Mouse (Mus musculus) neural tube, embryonic 11.5 days (tissue): ENCODE measurements around the gene Dhx40. TPM values are rescaled to one million over a fixed set of nuclear protein-coding genes. Genes with fewer than 3 reads are reported as not detected.

Source experiments
- ATAC-seq: fragments of 200-750 bp; cut with Nextera tagmentation; 2 replicates; pipeline ENCODE4 v1.8.0; 2017; ENCODE audit warnings: moderate number of reproducible peaks, mild to moderate bottlenecking, moderate TSS enrichment, moderate library complexity; ENCODE audit not compliant: insufficient read depth, low FRiP score, low TSS enrichment
- DNase-seq: peaks from one replicate; pipeline ENCODE4 v3.0.0-alpha.2; 2015; ENCODE audit warnings: low spot score
- H3K27ac ChIP-seq: fragments of 300-500 bp; sonication (generic); 2 replicates; pipeline ENCODE4 v1.5.1; 2014; ENCODE audit warnings: low read depth, mild to moderate bottlenecking, low read length
- H3K27me3 ChIP-seq: fragments of 300-500 bp; sonication (generic); 2 replicates; pipeline ENCODE4 v1.6.1; 2014; ENCODE audit warnings: mild to moderate bottlenecking, low read length, mixed read lengths; ENCODE audit not compliant: control insufficient read depth, insufficient read depth
- H3K36me3 ChIP-seq: fragments of 300-500 bp; sonication (generic); 2 replicates; pipeline ENCODE4 v1.6.1; 2014; ENCODE audit warnings: mild to moderate bottlenecking, low read length, moderate library complexity, mixed read lengths; ENCODE audit not compliant: control insufficient read depth, insufficient read depth
- H3K4me1 ChIP-seq: fragments of 300-500 bp; sonication (generic); 2 replicates; pipeline ENCODE4 v1.6.1; 2014; ENCODE audit warnings: low read length, mixed read lengths; ENCODE audit not compliant: control insufficient read depth, insufficient read depth
- H3K4me2 ChIP-seq: fragments of 300-500 bp; sonication (generic); 2 replicates; pipeline ENCODE4 v1.6.1; 2014; ENCODE audit warnings: low read depth, mild to moderate bottlenecking, moderate library complexity
- H3K4me3 ChIP-seq: fragments of 300-500 bp; sonication (generic); 2 replicates; pipeline ENCODE4 v1.5.1; 2014; ENCODE audit warnings: low read depth, low read length
- H3K9ac ChIP-seq: fragments of 300-500 bp; sonication (generic); 2 replicates; pipeline ENCODE4 v1.6.1; 2014; ENCODE audit warnings: mild to moderate bottlenecking, low read length
- H3K9me3 ChIP-seq: fragments of 300-500 bp; sonication (generic); 2 replicates; pipeline ENCODE4 v1.6.1; 2016; ENCODE audit warnings: low read length; ENCODE audit not compliant: control insufficient read depth
- WGBS: fragments of 180-500 bp; shearing (Covaris S2); extraction: QIAGEN DNeasy Blood & Tissue Kit; methylation state at CpG from one replicate; pipeline ENCODE4 v1.1.7; 2014; 5-methylcytosine and 5-hydroxymethylcytosine counted together
- polyA plus RNA-seq: library from polyadenylated mRNA; unstranded; fragments of >200 nt; fragmentation: Nextera tagmentation; extraction: Ambion mirVana; gene quantifications from 2 replicates; pipeline ENCODE4 v1.2.1, GENCODE M21; 2014

The Dhx40 gene
- polyA plus RNA-seq, 1 experiment from 2014 or later, result 44.2 TPM

DNA sequence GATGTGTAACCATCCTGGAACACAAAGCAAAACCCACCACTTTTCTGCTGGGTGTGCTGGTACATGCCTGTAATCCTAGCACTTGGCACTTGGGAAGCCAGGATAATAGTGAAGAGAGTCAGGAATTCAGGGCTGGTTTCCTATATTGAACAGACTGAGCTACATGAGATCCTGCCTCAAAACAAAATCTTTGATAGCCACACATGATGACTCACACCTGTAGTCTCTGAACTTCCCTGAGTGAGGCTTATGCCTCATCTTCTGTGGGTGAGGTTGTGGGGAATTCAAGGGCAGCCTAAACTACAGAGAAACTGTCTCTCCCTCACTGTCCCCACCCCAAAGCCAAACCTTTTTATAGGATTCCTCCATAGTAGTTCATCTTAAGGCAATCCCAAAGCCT is 47.2 kb downstream of the Dhx40 start:
- H3K27ac ChIP-seq, result no peak overlapping the region
- H3K9me3 ChIP-seq, result no peaks in the 10 kb centered on the region
- H3K4me3 ChIP-seq, result no peak overlapping the region
- no peak overlapping the region for H3K4me2 ChIP-seq
- no peaks in the 10 kb centered on the region for H3K27me3 ChIP-seq
- ATAC-seq (no peak), DNase-seq (no peak)
- peaks cover 1% of the 10 kb centered on the region; the same call in 1 of the 2 replicates for H3K4me1 ChIP-seq
- no peaks in the 10 kb centered on the region for H3K36me3 ChIP-seq
- H3K9ac ChIP-seq, result no peak overlapping the region

DNA sequence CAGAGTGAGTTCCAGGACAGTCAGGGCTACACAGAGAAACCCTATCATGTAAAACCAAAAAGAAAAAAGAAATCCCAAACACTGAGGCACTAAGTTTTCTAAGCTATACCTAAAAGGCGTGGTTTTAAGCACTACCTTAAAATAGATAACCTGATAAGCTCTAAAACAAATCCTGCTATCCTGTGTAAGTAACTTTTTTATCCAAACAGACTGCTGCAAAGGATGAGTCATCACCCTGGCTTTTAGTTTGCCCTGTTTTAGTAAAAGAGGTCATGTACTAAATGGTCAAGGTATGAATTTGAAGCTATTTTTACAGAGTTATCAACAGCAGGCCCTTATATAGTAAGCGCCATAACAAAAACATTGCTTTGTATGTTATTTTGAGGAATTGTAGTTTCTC is 47.7 kb downstream of the Dhx40 start:
- Histone ChIP-seq H3K27me3 (no peaks in the 10 kb centered on the region), H3K36me3 (no peaks in the 10 kb centered on the region), H3K4me3 (no peak overlapping the region), H3K9ac (no peak overlapping the region), H3K27ac (no peak overlapping the region), H3K4me2 (no peak overlapping the region), H3K9me3 (no peaks in the 10 kb centered on the region), H3K4me1 (peaks cover 4% of the 10 kb centered on the region; the same call in 1 of the 2 replicates)
- 90% methylated on average over 2 of the region's 2 CpGs for WGBS
- DNase-seq (no peak), ATAC-seq (no peak)

DNA sequence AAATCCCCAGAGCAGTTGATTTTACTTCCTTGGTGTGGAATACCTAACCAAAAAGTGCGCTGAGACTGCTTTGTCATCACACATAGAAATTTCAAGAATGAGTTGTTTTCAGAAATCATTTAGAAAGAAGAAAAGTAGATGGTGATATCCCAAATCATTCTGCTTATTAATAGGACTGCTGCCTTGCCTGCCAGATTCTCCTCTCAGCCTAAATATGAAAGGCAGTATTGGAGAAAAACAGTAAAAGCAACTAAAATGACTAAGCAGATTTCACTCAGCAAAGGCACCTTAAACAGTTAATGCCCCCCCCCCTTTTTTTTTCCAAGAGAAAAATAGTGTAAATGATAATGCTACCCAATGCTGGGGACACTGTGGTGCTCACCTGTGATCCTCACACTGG is 48.3 kb downstream of the Dhx40 start:
- Histone ChIP-seq H3K27ac (no peak overlapping the region), H3K9ac (no peak overlapping the region), H3K4me2 (no peak overlapping the region), H3K9me3 (no peaks in the 10 kb centered on the region), H3K27me3 (no peaks in the 10 kb centered on the region), H3K36me3 (no peaks in the 10 kb centered on the region), H3K4me1 (peaks cover 4% of the 10 kb centered on the region; the same call in 1 of the 2 replicates), H3K4me3 (no peak overlapping the region)
- 94% methylated on average over 1 of the region's 1 CpGs for WGBS
- ATAC-seq (no peak), DNase-seq (no peak)

DNA sequence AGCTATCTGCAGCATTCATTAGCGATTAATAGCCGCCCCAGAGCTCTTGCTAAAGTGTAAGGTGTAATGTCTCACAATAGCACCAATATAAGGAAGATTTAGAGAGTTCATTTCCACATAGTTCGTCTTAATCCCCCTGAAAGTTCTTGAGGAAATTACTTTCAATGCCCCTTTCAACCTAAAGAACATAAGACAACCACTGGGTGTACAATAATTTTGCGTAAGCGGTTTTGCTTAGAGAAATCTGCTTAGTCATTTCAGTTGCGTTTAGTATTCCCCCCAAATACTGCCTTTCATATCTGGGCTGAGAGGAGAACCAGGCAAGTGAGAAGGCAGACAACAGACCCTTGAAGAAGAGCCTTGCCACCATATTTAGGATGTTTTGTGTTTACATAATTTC is 49.0 kb downstream of the Dhx40 start:
- Histone ChIP-seq H3K4me1 (peaks cover 4% of the 10 kb centered on the region; the same call in 1 of the 2 replicates), H3K4me3 (peak overlapping the region; percentile 93), H3K9me3 (no peaks in the 10 kb centered on the region), H3K27me3 (no peaks in the 10 kb centered on the region), H3K36me3 (no peaks in the 10 kb centered on the region), H3K9ac (peak overlapping the region; percentile 86), H3K4me2 (peak overlapping the region; percentile 68), H3K27ac (peak overlapping the region; percentile 97)
- ATAC-seq (no peak), DNase-seq (no peak)
- WGBS, result 43% methylated on average over 6 of the region's 6 CpGs

DNA sequence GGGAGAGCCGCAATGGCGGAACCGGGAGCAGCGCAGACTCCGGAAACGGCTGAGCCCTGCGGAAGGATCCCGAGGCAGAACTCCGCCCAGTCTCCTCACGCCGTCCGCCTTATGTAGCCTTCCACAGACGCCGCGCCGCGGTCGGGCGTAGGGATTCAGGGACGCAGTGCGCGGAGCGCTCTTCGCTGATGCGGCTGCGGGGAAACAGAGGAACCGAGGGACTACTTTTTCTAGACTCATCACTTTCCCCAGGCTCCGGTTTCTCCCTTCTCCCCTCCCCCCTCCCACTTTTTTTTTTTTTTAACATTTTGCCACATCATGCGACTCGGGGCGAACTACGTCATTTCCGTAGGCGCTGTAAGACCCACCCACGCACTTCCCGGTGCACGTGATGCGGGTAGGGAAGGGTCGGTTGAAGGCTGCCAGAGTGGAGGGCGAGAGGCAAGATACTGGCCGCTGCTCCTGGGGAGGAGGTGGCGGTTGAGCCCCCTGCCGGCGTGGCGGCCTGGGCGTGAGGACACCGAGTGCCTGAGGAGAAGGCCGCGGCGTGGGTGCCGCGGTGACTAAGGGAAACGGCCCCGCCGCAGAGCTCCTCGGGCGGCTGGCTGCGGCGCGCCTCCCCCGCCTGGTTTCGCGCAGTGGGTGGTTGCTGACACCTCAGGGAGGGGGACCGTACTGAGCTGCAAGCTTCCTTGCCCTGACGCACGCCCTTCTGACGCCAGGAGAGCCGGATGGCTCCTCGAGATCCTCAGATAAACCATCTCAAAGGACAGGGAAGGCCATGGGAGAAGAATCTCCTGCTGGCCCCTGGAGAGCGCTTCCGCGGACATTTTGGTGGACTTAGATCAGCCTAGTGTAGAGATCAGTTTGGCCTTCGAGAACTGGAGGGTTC is 49.8 kb downstream of the Dhx40 start, which contains the start of gene Cltc:
TSS of gene Cltc (minus strand) at position 86 of the 892 bp plus-strand sequence.
- ATAC-seq (peak; percentile 96), DNase-seq (peak; percentile 97)
- Histone ChIP-seq H3K36me3 (no peaks in the 10 kb centered on the region), H3K4me3 (peak within 1 kb of the TSS; percentile 93), H3K4me1 (peaks cover 4% of the 10 kb centered on the region; the same call in 1 of the 2 replicates), H3K27ac (peak within 1 kb of the TSS; percentile 97), H3K9ac (peak within 1 kb of the TSS; percentile 86), H3K4me2 (peak within 1 kb of the TSS; percentile 68), H3K9me3 (no peaks in the 10 kb centered on the region), H3K27me3 (no peaks in the 10 kb centered on the region)
- under 1% methylated on average over 63 of the region's 73 CpGs for WGBS

DNA sequence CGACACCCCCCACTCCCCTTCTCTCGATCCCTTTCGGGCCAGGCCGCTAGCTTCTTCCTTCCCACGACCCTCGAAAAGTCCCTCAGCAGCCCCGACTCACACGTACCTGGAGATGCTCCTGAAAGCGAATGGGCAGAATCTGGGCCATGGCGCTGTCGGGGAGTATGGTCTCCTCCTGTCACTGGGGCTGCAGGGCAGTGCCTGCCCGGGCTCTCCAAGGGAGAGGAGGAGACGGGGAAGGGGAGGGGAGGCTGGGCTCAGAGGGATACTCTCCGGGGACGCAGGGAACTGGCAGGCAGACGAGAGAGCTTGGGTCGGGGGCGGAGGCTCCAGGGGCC is 50.4 kb downstream of the Dhx40 start:
- H3K27ac ChIP-seq, result peak overlapping the region; percentile 97
- no peaks in the 10 kb centered on the region for H3K27me3 ChIP-seq
- no peaks in the 10 kb centered on the region for H3K36me3 ChIP-seq
- 1% methylated on average over 16 of the region's 18 CpGs for WGBS
- ATAC-seq (peak; percentile 80), DNase-seq (no peak)
- H3K4me2 ChIP-seq, result peak overlapping the region; percentile 65
- H3K4me1 ChIP-seq, result peaks cover 4% of the 10 kb centered on the region; the same call in 1 of the 2 replicates
- H3K9ac ChIP-seq, result peak overlapping the region; percentile 86
- H3K9me3 ChIP-seq, result no peaks in the 10 kb centered on the region
- peak overlapping the region; percentile 93 for H3K4me3 ChIP-seq

DNA sequence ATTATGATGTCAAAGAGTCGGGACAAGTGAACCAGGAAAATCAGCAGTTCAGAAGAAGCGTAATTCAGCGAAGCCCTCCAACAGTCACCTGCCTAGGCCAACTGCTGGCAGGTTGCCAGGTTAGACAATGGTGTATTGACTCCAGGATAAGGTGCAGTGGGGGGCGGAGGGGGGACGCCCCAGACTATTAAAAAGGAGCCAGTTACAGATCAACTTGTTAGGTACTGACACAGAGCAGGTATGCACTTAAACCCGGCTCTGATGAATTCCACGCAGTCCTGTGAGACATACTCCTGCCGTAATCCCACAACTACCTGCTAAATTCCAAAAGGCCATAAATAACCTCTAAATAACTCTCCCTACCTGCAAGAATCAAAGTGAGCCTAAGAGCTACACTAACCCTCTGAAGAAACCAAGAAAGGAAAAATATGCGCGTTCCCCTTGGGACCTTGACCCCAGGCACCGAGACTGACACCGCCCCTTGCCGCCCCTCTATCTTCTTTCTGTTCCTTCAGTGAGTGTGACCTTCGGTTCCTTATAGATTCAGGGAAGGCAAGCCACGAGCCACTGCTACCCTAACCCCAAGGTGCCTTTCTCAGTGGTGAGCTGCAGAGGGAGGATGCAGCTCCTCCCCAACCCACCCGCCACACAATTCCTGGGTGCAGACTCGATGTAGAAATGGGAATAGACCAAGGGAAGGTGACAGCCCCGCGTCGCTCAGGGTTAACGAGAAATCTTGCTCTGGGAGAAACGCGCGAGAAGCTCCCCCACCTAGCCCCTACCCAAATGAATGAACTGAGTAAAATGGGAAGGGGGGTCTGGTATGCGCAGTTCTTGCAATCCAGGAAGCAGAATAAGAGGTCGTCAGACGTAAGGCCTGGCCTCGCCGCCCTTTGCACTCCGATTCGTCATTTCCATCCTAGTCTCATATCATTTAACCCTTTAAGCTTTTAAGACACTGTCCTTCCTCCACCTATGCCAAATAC is 51.1 kb downstream of the Dhx40 start:
- no peaks in the 10 kb centered on the region for H3K27me3 ChIP-seq
- ATAC-seq (no peak), DNase-seq (peak; percentile 21)
- H3K4me2 ChIP-seq, result peak overlapping the region; percentile 65
- H3K36me3 ChIP-seq, result no peaks in the 10 kb centered on the region
- no peaks in the 10 kb centered on the region for H3K9me3 ChIP-seq
- peak overlapping the region; percentile 97 for H3K27ac ChIP-seq
- WGBS, result 4% methylated on average over 31 of the region's 31 CpGs
- H3K4me1 ChIP-seq, result peaks cover 4% of the 10 kb centered on the region; the same call in 1 of the 2 replicates
- peak overlapping the region; percentile 86 for H3K9ac ChIP-seq
- peak overlapping the region; percentile 93 for H3K4me3 ChIP-seq

DNA sequence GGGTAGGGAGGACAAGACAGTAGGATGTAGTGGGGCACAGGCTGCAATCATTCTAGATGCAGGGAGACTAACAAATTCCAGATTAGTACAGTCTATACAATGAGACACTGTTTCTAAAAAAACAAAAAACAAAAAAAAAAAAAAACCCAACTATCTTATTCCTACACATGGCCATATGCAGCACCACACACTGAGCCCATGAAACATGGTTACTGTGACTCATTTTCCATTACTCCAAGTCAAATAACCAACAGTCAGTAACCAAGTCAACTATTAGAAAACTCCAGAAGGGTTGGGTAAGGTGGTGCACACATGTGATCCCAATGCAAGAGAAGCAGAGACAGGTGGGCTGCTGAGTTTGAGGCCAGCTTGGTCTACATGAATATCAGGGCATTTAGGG is 55.1 kb downstream of the Dhx40 start:
- no peak for ATAC-seq
- H3K4me2 ChIP-seq, result no peak overlapping the region

More for the DNA sequence above, 55.1 kb downstream of the Dhx40 start:
- Histone ChIP-seq H3K27ac (no peak overlapping the region), H3K36me3 (no peaks in the 10 kb centered on the region), H3K9ac (no peak overlapping the region), H3K4me3 (no peak overlapping the region), H3K4me1 (peaks cover 4% of the 10 kb centered on the region; the same call in 1 of the 2 replicates), H3K27me3 (no peaks in the 10 kb centered on the region), H3K9me3 (no peaks in the 10 kb centered on the region)
- DNase-seq, result no peak
